Mouse (Mus musculus) midbrain, postnatal 0 days (tissue): ENCODE measurements at regions not wholly inside any gene's neighbourhood (a gene's known extent, or its start where the extent isn't known, plus 50 kb on each side); places are given as distances from the start of the nearest gene placed in this dataset.

ENCODE experiments used
- ATAC-seq: fragments of 200-750 bp; cut with Nextera tagmentation; 2 replicates; pipeline ENCODE4 v1.8.0; 2017; ENCODE audit warnings: moderate number of reproducible peaks, mild to moderate bottlenecking, moderate TSS enrichment, moderate library complexity; ENCODE audit not compliant: low FRiP score
- DNase-seq: peaks from one replicate; pipeline ENCODE4 v3.0.0-alpha.2; 2015; ENCODE audit warnings: low spot score
- H3K27ac ChIP-seq: fragments of 300-500 bp; sonication (generic); 2 replicates; pipeline ENCODE4 v1.5.1; 2014; ENCODE audit warnings: low read depth, mild to moderate bottlenecking, low read length, mixed read lengths
- H3K27me3 ChIP-seq: fragments of 300-500 bp; sonication (generic); 2 replicates; pipeline ENCODE4 v1.6.1; 2014; ENCODE audit warnings: low read length, control low read depth, mixed read lengths; ENCODE audit not compliant: insufficient read depth
- H3K36me3 ChIP-seq: fragments of 300-500 bp; sonication (generic); 2 replicates; pipeline ENCODE4 v1.6.1; 2014; ENCODE audit warnings: low read length, control low read depth, mixed read lengths; ENCODE audit not compliant: insufficient read depth
- H3K4me1 ChIP-seq: fragments of 300-500 bp; sonication (generic); 2 replicates; pipeline ENCODE4 v1.6.1; 2014; ENCODE audit warnings: mild to moderate bottlenecking, control low read depth, antibody characterized with exemption, low read length, mixed read lengths; ENCODE audit not compliant: insufficient read depth
- H3K4me2 ChIP-seq: fragments of 300-500 bp; sonication (generic); 2 replicates; pipeline ENCODE4 v1.6.1; 2014; ENCODE audit warnings: low read depth, mild to moderate bottlenecking, low read length, mixed read lengths; ENCODE audit not compliant: poor library complexity, severe bottlenecking
- H3K4me3 ChIP-seq: fragments of 300-500 bp; sonication (generic); 2 replicates; pipeline ENCODE4 v1.5.1; 2014; ENCODE audit warnings: low read depth, mild to moderate bottlenecking, low read length, moderate library complexity
- H3K9ac ChIP-seq: fragments of 300-500 bp; sonication (generic); replicated peaks from 2 replicates; pipeline ENCODE4 v1.6.1; 2014; ENCODE audit warnings: mild to moderate bottlenecking, low read length, moderate library complexity, mixed read lengths; ENCODE audit not compliant: poor library complexity, severe bottlenecking
- H3K9me3 ChIP-seq: fragments of 300-500 bp; sonication (generic); 2 replicates; pipeline ENCODE4 v1.6.1; 2016; ENCODE audit warnings: low read length, control low read depth
- CTCF ChIP-seq: IDR thresholded peaks from 2 replicates; pipeline ENCODE4 v1.5.1; 2016; ENCODE audit warnings: antibody characterized with exemption, mild to moderate bottlenecking
- WGBS: fragments of 180-500 bp; shearing (Covaris S2); extraction: QIAGEN DNeasy Blood & Tissue Kit; methylation state at CpG from one replicate; pipeline ENCODE4 v1.1.7; 2014; 5-methylcytosine and 5-hydroxymethylcytosine counted together

DNA sequence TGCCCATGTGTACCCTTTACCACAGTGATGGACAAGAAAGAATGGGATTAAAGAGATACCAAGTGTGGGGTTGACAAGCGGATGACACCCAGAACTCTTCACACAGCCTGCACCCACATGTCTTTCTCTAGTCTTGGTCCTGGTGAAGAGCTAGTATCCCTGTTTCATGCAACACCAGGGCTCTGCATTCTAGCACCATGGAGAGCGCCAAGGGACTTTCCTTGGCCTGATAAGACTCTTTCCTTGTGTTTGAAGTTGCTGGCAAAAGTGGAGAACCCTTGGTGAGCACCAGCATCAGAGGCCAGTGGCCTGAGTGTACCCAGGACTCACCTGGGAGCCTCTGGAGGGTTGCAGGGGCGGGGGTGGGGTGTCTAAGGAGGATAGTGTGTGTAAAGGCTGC is 161.7 kb upstream of the Grik3 start:
- no peaks in the 10 kb centered on the region for H3K9me3 ChIP-seq
- TF ChIP-seq CTCF, result no peak
- no peak overlapping the region for H3K27ac ChIP-seq
- no peaks in the 10 kb centered on the region for H3K27me3 ChIP-seq
- H3K4me2 ChIP-seq, result no peak overlapping the region
- no peak for ATAC-seq
- 40% methylated on average over 3 of the region's 3 CpGs for WGBS
- no peaks in the 10 kb centered on the region for H3K4me1 ChIP-seq
- no peak overlapping the region for H3K4me3 ChIP-seq
- H3K36me3 ChIP-seq, result no peaks in the 10 kb centered on the region
- H3K9ac ChIP-seq, result no peak overlapping the region
- no peak for DNase-seq

DNA sequence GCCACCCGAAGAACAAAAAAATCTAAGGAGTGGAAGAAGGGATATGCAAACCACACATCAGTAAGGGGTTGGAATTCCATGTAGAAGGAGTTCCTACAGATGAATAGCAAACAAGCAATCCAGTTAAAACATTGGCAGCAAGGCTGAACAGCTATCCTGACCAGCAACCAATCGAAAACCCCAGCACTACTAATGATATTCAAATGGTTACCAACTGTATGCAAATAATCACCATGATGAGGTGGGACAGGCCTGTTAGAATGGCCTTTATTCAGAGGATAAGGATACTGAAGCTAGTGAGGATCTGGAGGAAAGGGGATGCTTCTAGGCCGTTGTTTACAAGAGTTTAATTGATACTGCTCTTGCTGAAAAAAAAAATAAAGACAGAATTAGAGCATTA is 166.0 kb upstream of the Grik3 start:
- Histone ChIP-seq H3K27ac (no peak overlapping the region), H3K4me3 (no peak overlapping the region), H3K4me1 (no peaks in the 10 kb centered on the region), H3K36me3 (no peaks in the 10 kb centered on the region), H3K9me3 (no peaks in the 10 kb centered on the region), H3K4me2 (no peak overlapping the region), H3K27me3 (no peaks in the 10 kb centered on the region), H3K9ac (no peak overlapping the region)
- no peak for DNase-seq
- WGBS, result 57% methylated on average over 3 of the region's 3 CpGs
- no peak for TF ChIP-seq CTCF
- no peak for ATAC-seq

GRCm38 (mm10) chr4:125319343-125319742 is 171.2 kb upstream of the Grik3 start:
- TF ChIP-seq CTCF, result no peak
- H3K27me3 ChIP-seq, result no peaks in the 10 kb centered on the region
- ATAC-seq, result no peak
- H3K9ac ChIP-seq, result no peak overlapping the region
- WGBS, result 37% methylated on average over 5 of the region's 5 CpGs
- no peaks in the 10 kb centered on the region for H3K9me3 ChIP-seq
- H3K4me1 ChIP-seq, result peaks cover 4% of the 10 kb centered on the region; the same call in 1 of the 2 replicates
- H3K4me2 ChIP-seq, result no peak overlapping the region
- no peak for DNase-seq
- no peak overlapping the region; the same call in 1 of the 2 replicates for H3K27ac ChIP-seq
- no peak overlapping the region for H3K4me3 ChIP-seq
- H3K36me3 ChIP-seq, result no peaks in the 10 kb centered on the region

- ATAC-seq (no peak), DNase-seq (no peak)
- Histone ChIP-seq H3K4me1 (peaks cover 4% of the 10 kb centered on the region; the same call in 1 of the 2 replicates), H3K4me2 (no peak overlapping the region), H3K9ac (no peak overlapping the region), H3K27me3 (no peaks in the 10 kb centered on the region), H3K4me3 (no peak overlapping the region), H3K9me3 (no peaks in the 10 kb centered on the region), H3K27ac (no peak overlapping the region), H3K36me3 (no peaks in the 10 kb centered on the region)
- no peak for TF ChIP-seq CTCF
- 53% methylated on average over 8 of the region's 8 CpGs for WGBS
These were observed 172.2 kb upstream of the Grik3 start for GRCm38 (mm10) chr4:125318293-125318692.

DNA sequence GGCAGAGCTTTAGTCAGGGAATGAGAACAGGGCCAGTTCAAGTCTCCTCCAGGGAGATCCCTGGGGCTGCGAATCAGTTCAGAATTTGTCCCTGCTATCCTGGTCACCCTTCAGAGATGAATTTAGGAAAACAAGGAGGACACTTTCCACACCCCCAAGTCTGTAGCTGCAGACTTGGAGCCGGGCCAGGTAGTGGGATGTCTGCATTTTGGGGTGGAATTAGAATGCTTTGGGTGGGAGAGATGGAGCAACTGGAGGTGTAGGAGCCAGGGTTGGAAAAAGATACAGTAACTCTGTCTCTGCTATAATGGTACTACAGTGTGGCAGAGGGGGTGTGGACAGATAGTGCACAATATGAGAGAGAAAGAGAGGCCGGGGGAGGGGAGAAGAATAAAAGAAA is 173.6 kb upstream of the Grik3 start:
- no peak for ATAC-seq
- Histone ChIP-seq H3K36me3 (no peaks in the 10 kb centered on the region), H3K4me2 (no peak overlapping the region), H3K4me3 (no peak overlapping the region), H3K9me3 (no peaks in the 10 kb centered on the region), H3K27me3 (no peaks in the 10 kb centered on the region), H3K9ac (no peak overlapping the region), H3K4me1 (peaks cover 4% of the 10 kb centered on the region; the same call in 1 of the 2 replicates), H3K27ac (no peak overlapping the region)
- TF ChIP-seq CTCF, result no peak
- no peak for DNase-seq
- 83% methylated on average over 3 of the region's 3 CpGs for WGBS

- Histone ChIP-seq H3K4me3 (no peak overlapping the region), H3K27me3 (no peaks in the 10 kb centered on the region), H3K9ac (no peak overlapping the region), H3K9me3 (no peaks in the 10 kb centered on the region), H3K4me2 (no peak overlapping the region), H3K4me1 (peaks cover 4% of the 10 kb centered on the region; the same call in 1 of the 2 replicates), H3K36me3 (no peaks in the 10 kb centered on the region), H3K27ac (no peak overlapping the region)
- ATAC-seq (peak; percentile 60; the same call in 1 of the 2 replicates), DNase-seq (peak; percentile 86)
- TF ChIP-seq CTCF, result no peak
- 36% methylated on average over 6 of the region's 6 CpGs for WGBS
These were observed 174.7 kb upstream of the Grik3 start for GRCm38 (mm10) chr4:125315818-125316217.
